Mouse (Mus musculus) layer of hippocampus, adult 8-10 months (tissue): ENCODE results near the gene Gm9887. TPM values are rescaled to one million over a fixed set of nuclear protein-coding genes. Genes with fewer than 3 reads are reported as not detected.

Experiments
- DNase-seq, 2 experiments: peaks; one replicate each; pipeline ENCODE4 v3.0.0; 2022; ENCODE audit warnings: low spot score in 2 of 2
- microRNA-seq, 2 experiments: library from miRNA; unstranded; fragments of <30 nt; microRNA quantifications; one replicate each; pipeline ENCODE4 v1.2.0; 2022
- total RNA-seq, 4 experiments: library from RNA; stranded (reverse); gene quantifications; 2 replicates each; pipeline ENCODE4 v1.2.4; 2022

Gm9887 gene
- total RNA-seq, 4 experiments from 2014 or later: 0.98 to 1.9 TPM; not detected in 2

- DNase-seq: peak; percentile 97 to 99
These were observed 11.0 kb downstream of the Gm9887 start for GRCm38 (mm10) chr12:69360997-69361899.

GRCm38 (mm10) chr12:69360655-69360996 is 11.6 kb downstream of the Gm9887 start:
- DNase-seq: peak; percentile 57 to 70

GRCm38 (mm10) chr12:69357300-69357646 is 15.0 kb downstream of the Gm9887 start:
- DNase-seq: no peak

GRCm38 (mm10) chr12:69356546-69357299 is 15.5 kb downstream of the Gm9887 start, which contains the start of gene Nemf:
TSS of gene Nemf (minus strand) at chr12:69357165.
- peak; percentile 68 to 89 for DNase-seq

- no peak for DNase-seq
These were observed 20.6 kb downstream of the Gm9887 start for GRCm38 (mm10) chr12:69351685-69352084.

GRCm38 (mm10) chr12:69349928-69350327 is 22.3 kb downstream of the Gm9887 start:
- no peak for DNase-seq

- no peak for DNase-seq
These were observed 38.7 kb downstream of the Gm9887 start for GRCm38 (mm10) chr12:69333547-69333946.

GRCm38 (mm10) chr12:69332147-69332546 is 40.1 kb downstream of the Gm9887 start:
- no peak for DNase-seq

- DNase-seq: no peak
These were observed 41.1 kb downstream of the Gm9887 start for GRCm38 (mm10) chr12:69331187-69331586.

Small RNAs within 50 kb of the gene (microRNA-seq; reads per million reads assigned to microRNA genes)
- gene Gm47299: 0 reads per million in 2 experiments
- 0 reads per million in 2 experiments for gene Gm47305

Other genes starting within 250 kb of the Gm9887 start
- 1,000 to 10,000 TPM; 1,074 to 1,561 (median 1,323) TPM for gene Rps29, start 213.3 kb downstream of the Gm9887 start, total RNA-seq
- not detected for gene Lrr1, start 203.6 kb downstream of the Gm9887 start, total RNA-seq
- 100 to 1,000 TPM; 153 to 207 (median 179) TPM for gene Rpl36al, start 188.4 kb downstream of the Gm9887 start, total RNA-seq
- 10 to 100 TPM; 26.7 to 28.9 (median 27.3) TPM for gene Mgat2, start 188.3 kb downstream of the Gm9887 start, total RNA-seq
- gene Gm49383, start 175.4 kb downstream of the Gm9887 start, total RNA-seq: 1 to 10 TPM; 6.2 to 8.3 (median 7.0) TPM
- 1 to 10 TPM; 1.0 to 1.9 (median 1.4) TPM for gene Dnaaf2, start 174.0 kb downstream of the Gm9887 start, total RNA-seq
- 1 to 10 TPM; 2.5 to 5.0 (median 3.8) TPM for gene Gm49384, start 168.2 kb downstream of the Gm9887 start, total RNA-seq
- gene Pole2, start 144.3 kb downstream of the Gm9887 start, total RNA-seq: 1 to 10 TPM in 1 of 4 experiments, under 1 TPM in 3; 0.71 to 1.0 (median 0.80) TPM
- 10 to 100 TPM; 16.0 to 24.5 (median 17.5) TPM for gene Klhdc1, start 131.3 kb downstream of the Gm9887 start, total RNA-seq
- 100 to 1,000 TPM; 121 to 127 (median 123) TPM for gene Klhdc2, start 75.8 kb downstream of the Gm9887 start, total RNA-seq
- gene Nemf, start 15.3 kb downstream of the Gm9887 start, total RNA-seq: 10 to 100 TPM; 47.0 to 54.0 (median 50.5) TPM
- 10 to 100 TPM; 38.7 to 56.0 (median 49.2) TPM for gene Arf6, start 308 bp downstream of the Gm9887 start, total RNA-seq
- 10 to 100 TPM; 19.9 to 22.4 (median 20.1) TPM for gene Vcpkmt, start 210.6 kb upstream of the Gm9887 start, total RNA-seq